Mouse (Mus musculus): Measurements from ENCODE around the gene Itga6. TPM values are rescaled to one million over a fixed set of nuclear protein-coding genes. Genes with fewer than 3 reads are reported as not detected.
"Not testable (repeated sequence)": the region's sequence is repeated elsewhere in the genome, so short reads cannot be mapped to it uniquely, and the experiment has no call there.

Gene Itga6
- polyA plus RNA-seq, 1 experiment from 2014 or later, result 103 TPM

GRCm38 (mm10) chr2:71708886-71709285, 36.5 kb upstream of the Itga6 start:
- WGBS, result 74% methylated on average over 5 of the region's 5 CpGs
- ATAC-seq (ENCODE audit: insufficient number of reproducible peaks, insufficient read depth, low FRiP score, low read depth), result no peak

GRCm38 (mm10) chr2:71711640-71712039, 33.8 kb upstream of the Itga6 start:
- H3K9ac ChIP-seq (ENCODE audit: low read length), result no peak overlapping the region
- H3K4me2 ChIP-seq (ENCODE audit: low read length), result no peak overlapping the region
- no peaks in the 10 kb centered on the region for H3K36me3 ChIP-seq (ENCODE audit: control insufficient read depth, insufficient read depth, low read length)
- H3K4me1 ChIP-seq (ENCODE audit: control insufficient read depth in 2 of 2, insufficient read depth in 2 of 2, low read length in 2 of 2), result no peaks in the 10 kb centered on the region
- 31% methylated on average over 2 of the region's 2 CpGs for WGBS
- no peak for ATAC-seq (ENCODE audit: insufficient number of reproducible peaks, insufficient read depth, low FRiP score, low read depth)
- no peak overlapping the region for H3K4me3 ChIP-seq (ENCODE audit: control insufficient read depth in 1 of 2, insufficient read depth in 1 of 2, low read depth in 1 of 2, low read length in 2 of 2)
- no peaks in the 10 kb centered on the region for H3K27me3 ChIP-seq (ENCODE audit: control insufficient read depth, insufficient read depth, low read length)
- no peak overlapping the region for H3K27ac ChIP-seq (replicated peaks in 1 of 2; ENCODE audit: control insufficient read depth in 1 of 2, insufficient read depth in 1 of 2, low read depth in 2 of 2, low read length in 2 of 2)
- H3K9me3 ChIP-seq (ENCODE audit: control insufficient read depth, low read length), result no peaks in the 10 kb centered on the region

More at GRCm38 (mm10) chr2:71708886-71709285, 36.5 kb upstream of the Itga6 start:
- no peaks in the 10 kb centered on the region for H3K36me3 ChIP-seq (ENCODE audit: control insufficient read depth, insufficient read depth, low read length)
- no peaks in the 10 kb centered on the region for H3K27me3 ChIP-seq (ENCODE audit: control insufficient read depth, insufficient read depth, low read length)
- no peaks in the 10 kb centered on the region for H3K4me1 ChIP-seq (ENCODE audit: control insufficient read depth in 2 of 2, insufficient read depth in 2 of 2, low read length in 2 of 2)
- H3K9me3 ChIP-seq (ENCODE audit: control insufficient read depth, low read length), result no peaks in the 10 kb centered on the region
- no peak overlapping the region for H3K4me2 ChIP-seq (ENCODE audit: low read length)
- H3K27ac ChIP-seq (replicated peaks in 1 of 2; ENCODE audit: control insufficient read depth in 1 of 2, insufficient read depth in 1 of 2, low read depth in 2 of 2, low read length in 2 of 2), result no peak overlapping the region
- no peak overlapping the region for H3K9ac ChIP-seq (ENCODE audit: low read length)
- H3K4me3 ChIP-seq (ENCODE audit: control insufficient read depth in 1 of 2, insufficient read depth in 1 of 2, low read depth in 1 of 2, low read length in 2 of 2), result no peak overlapping the region

GRCm38 (mm10) chr2:71714416-71714815, 31.0 kb upstream of the Itga6 start:
- WGBS, result 83% methylated on average over 5 of the region's 5 CpGs
- Histone ChIP-seq H3K4me3 (ENCODE audit: control insufficient read depth in 1 of 2, insufficient read depth in 1 of 2, low read depth in 1 of 2, low read length in 2 of 2) (no peak overlapping the region), H3K27ac (replicated peaks in 1 of 2; ENCODE audit: control insufficient read depth in 1 of 2, insufficient read depth in 1 of 2, low read depth in 2 of 2, low read length in 2 of 2) (no peak overlapping the region), H3K9me3 (ENCODE audit: control insufficient read depth, low read length) (no peaks in the 10 kb centered on the region), H3K4me2 (ENCODE audit: low read length) (no peak overlapping the region), H3K36me3 (ENCODE audit: control insufficient read depth, insufficient read depth, low read length) (no peaks in the 10 kb centered on the region), H3K4me1 (ENCODE audit: control insufficient read depth in 2 of 2, insufficient read depth in 2 of 2, low read length in 2 of 2) (peaks cover under 1 to 5% of the 10 kb centered on the region in 2 experiments; a peak in 3 of 4 replicates), H3K27me3 (ENCODE audit: control insufficient read depth, insufficient read depth, low read length) (no peaks in the 10 kb centered on the region), H3K9ac (ENCODE audit: low read length) (no peak overlapping the region)
- no peak for ATAC-seq (ENCODE audit: insufficient number of reproducible peaks, insufficient read depth, low FRiP score, low read depth)

GRCm38 (mm10) chr2:71719005-71719386, 26.4 kb upstream of the Itga6 start:
- ATAC-seq (ENCODE audit: insufficient number of reproducible peaks, insufficient read depth, low FRiP score, low read depth), result no peak
- Histone ChIP-seq H3K9ac (ENCODE audit: low read length) (no peak overlapping the region), H3K36me3 (ENCODE audit: control insufficient read depth, insufficient read depth, low read length) (no peaks in the 10 kb centered on the region), H3K4me1 (ENCODE audit: control insufficient read depth in 2 of 2, insufficient read depth in 2 of 2, low read length in 2 of 2) (peaks cover 7 to 9% of the 10 kb centered on the region in 2 experiments), H3K4me3 (ENCODE audit: control insufficient read depth in 1 of 2, insufficient read depth in 1 of 2, low read depth in 1 of 2, low read length in 2 of 2) (no peak overlapping the region), H3K27me3 (ENCODE audit: control insufficient read depth, insufficient read depth, low read length) (no peaks in the 10 kb centered on the region), H3K9me3 (ENCODE audit: control insufficient read depth, low read length) (no peaks in the 10 kb centered on the region), H3K4me2 (ENCODE audit: low read length) (no peak overlapping the region), H3K27ac (replicated peaks in 1 of 2; ENCODE audit: control insufficient read depth in 1 of 2, insufficient read depth in 1 of 2, low read depth in 2 of 2, low read length in 2 of 2) (no peak overlapping the region)
- WGBS, result 57% methylated on average over 9 of the region's 9 CpGs

- no peaks in the 10 kb centered on the region for H3K27me3 ChIP-seq (ENCODE audit: control insufficient read depth, insufficient read depth, low read length)
- no peak overlapping the region for H3K4me3 ChIP-seq (ENCODE audit: control insufficient read depth in 1 of 2, insufficient read depth in 1 of 2, low read depth in 1 of 2, low read length in 2 of 2)
- H3K27ac ChIP-seq (replicated peaks in 1 of 2; ENCODE audit: control insufficient read depth in 1 of 2, insufficient read depth in 1 of 2, low read depth in 2 of 2, low read length in 2 of 2), result no peak overlapping the region
- H3K4me2 ChIP-seq (ENCODE audit: low read length), result no peak overlapping the region
- H3K9me3 ChIP-seq (ENCODE audit: control insufficient read depth, low read length), result no peaks in the 10 kb centered on the region
- H3K36me3 ChIP-seq (ENCODE audit: control insufficient read depth, insufficient read depth, low read length), result no peaks in the 10 kb centered on the region
- H3K4me1 ChIP-seq (ENCODE audit: control insufficient read depth in 2 of 2, insufficient read depth in 2 of 2, low read length in 2 of 2), result peaks cover 10 to 14% of the 10 kb centered on the region in 2 experiments
- WGBS, result 57% methylated on average over 5 of the region's 5 CpGs
- ATAC-seq (ENCODE audit: insufficient number of reproducible peaks, insufficient read depth, low FRiP score, low read depth), result no peak
- no peak overlapping the region for H3K9ac ChIP-seq (ENCODE audit: low read length)
Observed at GRCm38 (mm10) chr2:71719387-71720034, 25.9 kb upstream of the Itga6 start.

GRCm38 (mm10) chr2:71720556-71720955, 24.9 kb upstream of the Itga6 start:
- not testable (repeated sequence) for H3K36me3 ChIP-seq (ENCODE audit: control insufficient read depth, insufficient read depth, low read length); H3K4me3 ChIP-seq (ENCODE audit: control insufficient read depth in 1 of 2, insufficient read depth in 1 of 2, low read depth in 1 of 2, low read length in 2 of 2)
- 51% methylated on average over 2 of the region's 2 CpGs for WGBS

GRCm38 (mm10) chr2:71722913-71723312, 22.5 kb upstream of the Itga6 start:
- Histone ChIP-seq H3K27ac (replicated peaks in 1 of 2; ENCODE audit: control insufficient read depth in 1 of 2, insufficient read depth in 1 of 2, low read depth in 2 of 2, low read length in 2 of 2) (no peak overlapping the region), H3K4me1 (ENCODE audit: control insufficient read depth in 2 of 2, insufficient read depth in 2 of 2, low read length in 2 of 2) (peaks cover 15 to 36% of the 10 kb centered on the region in 2 experiments), H3K4me3 (ENCODE audit: control insufficient read depth in 1 of 2, insufficient read depth in 1 of 2, low read depth in 1 of 2, low read length in 2 of 2) (no peak overlapping the region), H3K27me3 (ENCODE audit: control insufficient read depth, insufficient read depth, low read length) (no peaks in the 10 kb centered on the region), H3K9me3 (ENCODE audit: control insufficient read depth, low read length) (no peaks in the 10 kb centered on the region), H3K36me3 (ENCODE audit: control insufficient read depth, insufficient read depth, low read length) (no peaks in the 10 kb centered on the region), H3K9ac (ENCODE audit: low read length) (no peak overlapping the region), H3K4me2 (ENCODE audit: low read length) (no peak overlapping the region)
- ATAC-seq (ENCODE audit: insufficient number of reproducible peaks, insufficient read depth, low FRiP score, low read depth), result no peak
- WGBS, result 54% methylated on average over 5 of the region's 5 CpGs

More at GRCm38 (mm10) chr2:71720556-71720955, 24.9 kb upstream of the Itga6 start:
- peaks cover 12 to 24% of the 10 kb centered on the region in 2 experiments for H3K4me1 ChIP-seq (ENCODE audit: control insufficient read depth in 2 of 2, insufficient read depth in 2 of 2, low read length in 2 of 2)
- H3K9me3 ChIP-seq (ENCODE audit: control insufficient read depth, low read length); H3K27me3 ChIP-seq (ENCODE audit: control insufficient read depth, insufficient read depth, low read length); H3K4me2 ChIP-seq (ENCODE audit: low read length); ATAC-seq (ENCODE audit: insufficient number of reproducible peaks, insufficient read depth, low FRiP score, low read depth); H3K9ac ChIP-seq (ENCODE audit: low read length); H3K27ac ChIP-seq (replicated peaks in 1 of 2; ENCODE audit: control insufficient read depth in 1 of 2, insufficient read depth in 1 of 2, low read depth in 2 of 2, low read length in 2 of 2): not testable (repeated sequence)

GRCm38 (mm10) chr2:71723623-71724022, 21.8 kb upstream of the Itga6 start:
- no peaks in the 10 kb centered on the region for H3K9me3 ChIP-seq (ENCODE audit: control insufficient read depth, low read length)
- no peak overlapping the region for H3K4me3 ChIP-seq (ENCODE audit: control insufficient read depth in 1 of 2, insufficient read depth in 1 of 2, low read depth in 1 of 2, low read length in 2 of 2)
- H3K9ac ChIP-seq (ENCODE audit: low read length), result no peak overlapping the region
- H3K36me3 ChIP-seq (ENCODE audit: control insufficient read depth, insufficient read depth, low read length), result no peaks in the 10 kb centered on the region
- H3K4me1 ChIP-seq (ENCODE audit: control insufficient read depth in 2 of 2, insufficient read depth in 2 of 2, low read length in 2 of 2), result peaks cover 19 to 41% of the 10 kb centered on the region in 2 experiments
- WGBS, result 61% methylated on average over 3 of the region's 3 CpGs
- no peak overlapping the region for H3K27ac ChIP-seq (replicated peaks in 1 of 2; ENCODE audit: control insufficient read depth in 1 of 2, insufficient read depth in 1 of 2, low read depth in 2 of 2, low read length in 2 of 2)
- ATAC-seq (ENCODE audit: insufficient number of reproducible peaks, insufficient read depth, low FRiP score, low read depth), result no peak
- no peaks in the 10 kb centered on the region for H3K27me3 ChIP-seq (ENCODE audit: control insufficient read depth, insufficient read depth, low read length)
- no peak overlapping the region for H3K4me2 ChIP-seq (ENCODE audit: low read length)
